Mouse (Mus musculus) A20 (cell line): ENCODE results near the gene Tubb5.
A peak's percentile ranks its signal among the peaks of the same experiment; 100 is the strongest.

ENCODE experiments used
- DNase-seq: peaks from one replicate; pipeline ENCODE4 v3.0.0-alpha.2; 2011; ENCODE audit warnings: low read depth, low spot score

Gene Tubb5

DNA sequence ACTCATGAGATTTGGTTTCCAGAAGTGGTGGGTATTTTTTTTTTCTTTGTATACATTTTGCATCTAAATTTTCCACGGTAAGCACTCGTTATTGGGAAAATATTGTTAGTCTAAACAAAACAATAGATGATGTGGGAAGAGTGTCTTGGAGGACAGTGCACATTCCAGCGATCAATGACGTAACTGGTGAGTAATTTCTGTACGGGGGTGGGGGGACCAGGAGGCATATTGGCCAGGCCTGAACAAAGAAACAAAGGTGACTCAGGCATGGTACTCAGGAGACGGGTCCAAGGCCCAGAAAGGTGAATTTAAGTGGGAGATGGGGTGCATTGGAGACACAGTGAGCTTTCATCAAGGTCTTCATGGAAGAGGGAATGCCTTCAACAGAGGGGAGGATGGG, 42.5 kb downstream of the Tubb5 start:
- DNase-seq: no peak

DNA sequence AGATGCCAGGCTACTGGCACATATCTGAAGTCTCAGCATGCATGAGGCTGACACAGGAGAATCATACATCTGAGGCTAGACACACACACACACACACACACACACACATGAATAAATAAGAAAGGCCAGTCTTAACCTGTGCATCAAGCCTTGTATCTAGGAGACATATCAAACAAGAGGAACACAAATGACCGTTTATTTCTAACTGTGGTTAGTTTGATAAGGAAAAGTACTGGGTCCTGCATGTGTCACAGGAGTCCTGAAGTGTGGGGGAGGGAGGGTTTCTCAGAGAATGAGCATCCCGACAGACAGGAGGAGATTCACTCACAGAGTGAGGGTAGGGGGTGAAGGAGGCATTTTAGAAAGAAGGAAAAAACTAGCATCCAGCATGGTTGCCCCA, 43.0 kb downstream of the Tubb5 start:
- no peak for DNase-seq

DNA sequence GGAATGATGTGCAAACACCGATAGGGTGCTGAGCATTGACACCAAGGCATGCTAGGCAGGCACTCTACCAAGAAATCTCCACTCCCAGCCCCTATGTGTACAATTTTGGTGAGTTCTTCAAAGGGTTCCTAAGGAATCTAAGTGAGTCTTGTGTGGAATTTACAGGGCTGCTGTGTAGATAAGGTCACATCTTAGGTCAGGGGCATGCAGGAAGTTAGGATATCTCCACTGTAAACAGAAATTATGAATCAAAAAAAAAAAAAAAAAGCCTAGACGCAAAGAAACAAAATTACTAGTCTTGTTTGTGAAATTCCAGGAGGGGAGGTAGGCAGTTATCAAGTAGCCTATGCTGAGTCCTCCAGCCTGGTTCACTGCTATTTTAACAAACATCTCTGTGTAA, 45.3 kb downstream of the Tubb5 start:
- DNase-seq: no peak

DNA sequence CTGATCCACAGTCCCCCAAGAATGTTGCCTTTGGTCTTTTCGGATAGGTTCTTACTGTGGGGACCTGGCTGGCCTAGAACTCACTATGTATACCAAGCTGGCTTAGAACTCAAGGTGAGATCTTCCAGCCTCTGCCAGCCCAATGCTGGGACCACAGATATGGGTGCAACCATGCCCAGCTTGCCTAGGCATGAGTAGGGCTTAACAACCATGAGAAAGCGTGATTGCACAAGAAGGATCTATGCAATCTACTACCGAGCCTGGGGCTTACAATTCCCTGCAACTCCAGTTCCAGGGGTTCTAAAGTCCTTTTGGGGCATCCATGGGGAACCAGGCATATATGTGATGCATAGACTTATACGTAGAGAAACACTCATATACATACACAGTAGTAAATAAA, 47.2 kb downstream of the Tubb5 start:
- DNase-seq: no peak

DNA sequence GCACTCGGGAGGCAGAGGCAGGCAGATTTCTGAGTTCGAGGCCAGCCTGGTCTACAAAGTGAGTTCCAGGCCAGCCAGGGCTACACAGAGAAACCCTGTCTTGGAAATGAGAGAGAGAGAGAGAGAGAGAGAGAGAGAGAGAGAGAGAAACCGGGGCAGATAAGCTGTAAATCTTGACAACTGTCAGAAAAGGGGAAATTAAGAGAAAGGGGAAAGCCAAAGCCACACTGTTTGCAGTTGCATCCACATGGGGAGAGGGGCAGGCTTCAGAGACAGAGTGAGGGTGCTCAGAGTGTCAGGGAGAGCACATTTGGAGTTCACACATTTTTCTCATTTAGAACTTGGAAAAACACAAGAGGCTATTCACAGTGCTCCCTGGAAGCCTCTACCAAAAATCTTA, 50.1 kb downstream of the Tubb5 start:
- DNase-seq: peak; percentile 66

DNA sequence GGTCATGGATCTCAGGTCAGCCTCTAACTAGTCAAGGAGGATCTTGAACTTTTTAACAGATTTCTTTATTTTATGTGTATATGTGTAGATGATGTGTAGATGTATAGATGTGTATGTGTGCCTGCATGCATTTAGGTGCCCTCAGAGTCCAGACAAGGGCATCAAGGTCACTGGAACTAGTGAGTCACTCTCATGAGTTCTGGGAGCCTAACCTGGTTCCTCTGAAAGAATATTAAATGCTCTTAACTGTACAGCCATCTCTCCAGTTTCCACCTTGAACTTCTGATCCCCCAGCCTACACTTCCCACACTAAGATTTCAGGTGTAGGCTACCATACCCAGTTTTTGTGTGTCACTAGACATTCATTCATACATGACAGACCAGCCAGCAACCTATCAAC, 50.6 kb downstream of the Tubb5 start:
- DNase-seq: no peak

DNA sequence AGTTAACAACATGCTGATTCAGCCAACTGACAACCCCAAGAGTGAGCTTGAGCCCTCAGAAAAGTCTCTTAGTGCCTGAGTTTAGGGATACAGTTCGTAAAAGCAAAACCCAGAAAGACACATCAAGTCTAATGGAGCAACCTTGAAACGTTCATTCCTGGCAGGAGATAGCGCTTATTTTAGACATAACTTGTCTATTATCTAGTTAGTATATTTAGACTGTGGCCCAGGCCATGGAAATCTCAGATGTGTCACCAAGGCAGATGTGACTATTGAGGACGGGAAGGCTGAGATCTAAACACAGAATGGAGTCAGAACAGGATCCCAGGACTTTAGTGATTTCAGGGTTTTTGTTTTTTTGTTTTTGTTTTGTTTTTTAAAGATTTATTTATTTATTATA, 53.0 kb downstream of the Tubb5 start:
- DNase-seq: no peak

DNA sequence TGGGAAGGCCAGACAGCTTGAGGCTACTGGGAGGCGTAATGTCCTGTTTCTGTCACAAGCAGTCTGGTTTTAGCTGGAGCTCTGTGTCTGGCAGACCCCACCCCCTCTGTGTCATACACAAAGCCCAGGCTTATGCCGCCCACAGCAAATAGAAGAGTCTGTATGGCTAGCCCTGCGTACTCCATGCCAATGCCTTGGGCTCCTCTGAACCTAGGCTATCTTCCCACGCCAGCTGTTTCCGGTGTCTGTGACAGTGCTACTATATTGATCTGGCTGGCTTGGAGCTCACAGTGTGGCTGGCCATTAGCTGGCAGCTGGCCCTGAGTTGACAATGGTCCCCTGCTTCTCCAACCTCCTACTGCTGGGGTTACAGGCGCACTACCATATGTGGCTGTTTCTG, 54.2 kb downstream of the Tubb5 start:
- no peak for DNase-seq
